Mouse (Mus musculus): ENCODE data around the gene Nucb1.
A peak's percentile ranks its signal among the peaks of the same experiment; 100 is the strongest.
"Not testable (repeated sequence)": the region's sequence is repeated elsewhere in the genome, so short reads cannot be mapped to it uniquely, and the experiment has no call there.

Nucb1 gene

DNA sequence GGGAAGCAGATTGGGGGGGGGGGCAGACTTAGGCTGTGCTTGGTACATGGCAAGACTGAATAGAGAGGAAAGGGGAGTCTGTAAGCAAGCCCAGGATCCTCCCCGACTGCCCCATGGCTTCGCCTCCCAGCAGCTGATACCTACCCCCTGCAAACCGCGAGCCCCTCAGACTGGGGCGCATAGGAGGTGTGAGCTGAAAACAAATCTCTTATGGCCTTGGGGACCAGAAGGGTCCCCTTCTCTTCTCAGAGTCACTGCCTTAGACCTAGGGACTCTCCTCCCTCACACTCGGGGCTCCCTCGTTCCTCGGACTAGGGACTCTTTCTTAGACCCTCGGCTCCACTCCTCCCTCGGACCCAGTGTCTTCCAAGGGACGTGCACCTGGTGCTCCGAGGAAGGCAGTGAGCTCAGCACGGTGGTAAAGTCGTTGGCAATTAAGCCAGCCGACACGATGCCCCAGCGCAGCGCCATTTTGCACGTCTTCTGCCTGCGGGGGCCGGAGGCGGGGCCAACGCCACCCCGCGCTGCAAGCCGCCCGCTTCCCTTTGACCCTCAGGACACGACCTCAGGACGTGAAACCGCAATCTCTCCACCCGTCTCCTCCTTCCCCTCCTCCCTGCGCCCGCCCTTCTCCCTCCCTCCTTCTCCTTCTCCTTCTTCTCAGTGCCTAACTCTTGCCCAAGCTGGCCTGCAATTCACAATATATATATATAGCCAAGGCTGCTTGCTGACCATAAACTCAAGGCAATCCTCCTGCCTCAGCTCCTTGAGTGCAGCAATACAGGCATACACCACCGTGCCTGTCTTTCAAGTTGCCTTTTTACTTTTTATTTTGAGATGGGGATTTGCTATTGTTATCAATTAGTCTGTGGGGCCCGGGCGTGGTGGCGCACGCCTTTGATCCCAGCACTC is 21.7 kb downstream of the Nucb1 start, which contains the start of gene Dhdh:
TSS of gene Dhdh (minus strand) at position 513 of the 912 bp plus-strand sequence.
- peak; percentile 39 for DNase-seq

DNA sequence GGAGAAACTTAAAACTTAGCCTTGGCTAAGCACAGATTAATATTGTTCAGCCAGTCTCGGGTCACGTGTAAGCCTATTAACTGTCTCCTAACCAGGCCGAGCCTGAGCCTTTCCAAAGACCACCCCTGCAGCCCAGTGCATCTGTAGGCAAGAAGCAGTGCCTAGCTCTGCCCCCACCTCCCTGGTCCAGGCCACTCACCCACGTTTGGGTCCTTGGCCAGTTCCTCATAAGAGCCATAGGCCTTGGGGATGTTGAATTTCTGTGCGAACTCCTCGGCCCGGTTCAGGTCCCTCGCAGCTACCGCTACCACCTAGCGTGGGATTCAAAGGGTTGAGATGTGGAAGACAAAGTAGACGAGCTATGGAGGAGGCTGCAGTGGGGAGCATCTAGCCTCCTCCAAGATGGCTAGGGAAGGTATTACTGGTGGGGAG is 22.3 kb downstream of the Nucb1 start:
- DNase-seq = no peak

DNA sequence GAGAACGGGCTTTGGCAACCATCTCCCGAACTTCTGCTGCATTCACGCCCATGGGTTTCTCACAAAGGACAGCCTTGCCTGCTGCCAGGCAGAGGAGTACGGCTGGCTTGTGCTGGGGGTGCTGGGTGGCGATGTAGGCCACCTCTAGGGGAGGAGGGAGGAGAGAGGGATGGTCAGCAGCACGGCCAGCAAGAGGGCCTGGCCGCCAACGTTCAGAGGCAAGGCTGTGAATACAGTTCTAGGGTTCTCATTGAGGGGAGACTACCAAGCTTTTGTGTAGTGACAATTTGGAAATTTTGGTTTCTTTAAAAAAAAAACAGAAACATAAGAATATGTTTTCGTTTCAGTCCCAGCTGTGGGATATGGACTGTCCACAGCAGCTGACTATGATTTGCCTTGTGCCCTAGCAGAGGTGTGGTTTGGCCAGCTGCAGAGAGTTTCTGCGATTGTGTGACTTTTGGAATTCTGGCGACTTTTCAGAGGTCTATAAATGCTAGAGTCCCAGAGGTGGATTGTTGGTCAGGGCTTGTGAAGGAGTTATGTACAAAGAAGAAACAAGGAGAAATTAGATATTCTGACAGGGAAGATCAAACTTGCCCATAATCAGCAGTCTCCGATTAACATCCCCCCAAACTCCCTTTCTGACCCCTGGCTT is 23.3 kb downstream of the Nucb1 start, which contains the start of gene Gm45808:
TSS of gene Gm45808 (minus strand) at position 51 of the 655 bp plus-strand sequence.
- DNase-seq = no peak

DNA sequence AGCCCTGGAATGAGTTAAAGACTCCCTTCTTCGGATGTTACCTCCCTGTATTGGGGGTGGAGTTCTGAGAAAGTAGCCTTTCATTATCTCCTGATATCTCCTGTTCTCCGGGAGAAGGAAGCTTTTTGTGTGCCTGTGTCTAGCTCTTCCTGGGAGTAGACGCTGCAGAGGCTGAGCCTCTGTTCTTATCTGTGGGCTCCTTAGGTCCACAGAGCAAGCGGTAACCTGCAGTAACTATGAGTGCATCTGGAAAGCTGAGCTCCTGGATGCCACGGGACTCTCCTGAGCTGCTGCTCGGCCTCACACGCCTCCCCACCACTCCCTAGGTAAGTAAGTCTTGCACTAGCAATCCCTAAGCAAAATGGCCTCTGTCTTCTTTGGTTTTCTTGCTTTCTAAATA is 24.0 kb downstream of the Nucb1 start:
- DNase-seq = no peak

DNA sequence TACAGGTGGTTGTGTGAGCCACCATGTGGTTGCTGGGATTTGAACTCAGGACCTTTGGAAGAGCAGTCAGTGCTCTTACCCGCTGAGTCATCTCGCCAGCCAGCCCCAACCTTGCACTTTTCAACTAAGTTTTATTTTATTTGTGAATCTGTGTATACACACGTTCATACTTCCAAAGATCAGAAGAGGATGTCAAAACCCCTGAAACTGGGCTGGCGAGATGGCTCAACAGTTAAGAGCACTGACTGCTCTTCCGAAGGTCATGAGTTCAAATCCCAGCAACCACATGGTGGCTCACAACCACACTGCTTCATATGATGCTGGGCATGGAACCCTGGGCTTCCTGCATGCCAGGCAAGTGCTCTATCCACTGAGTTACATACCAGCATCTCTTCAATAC is 25.2 kb downstream of the Nucb1 start:
- DNase-seq = not testable (repeated sequence)

DNA sequence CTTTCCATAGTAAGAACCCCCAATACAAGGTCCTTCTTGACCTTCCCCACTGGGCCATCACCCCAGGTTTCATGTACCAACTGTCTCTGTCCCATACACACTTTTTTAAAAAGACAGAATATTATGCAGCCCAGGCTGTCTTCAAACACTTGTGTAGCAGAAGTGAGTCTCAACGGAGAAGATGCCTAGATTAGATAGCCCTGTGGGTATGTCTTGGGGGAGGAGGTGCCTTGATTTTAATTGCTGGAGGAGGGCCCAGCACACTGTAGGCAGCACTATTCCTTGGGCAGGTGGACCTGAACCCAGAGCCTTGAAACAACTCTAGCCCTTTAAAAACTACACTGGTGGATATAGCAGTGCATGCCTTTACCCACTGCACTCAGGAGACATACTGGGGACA is 28.0 kb downstream of the Nucb1 start:
- DNase-seq = no peak

DNA sequence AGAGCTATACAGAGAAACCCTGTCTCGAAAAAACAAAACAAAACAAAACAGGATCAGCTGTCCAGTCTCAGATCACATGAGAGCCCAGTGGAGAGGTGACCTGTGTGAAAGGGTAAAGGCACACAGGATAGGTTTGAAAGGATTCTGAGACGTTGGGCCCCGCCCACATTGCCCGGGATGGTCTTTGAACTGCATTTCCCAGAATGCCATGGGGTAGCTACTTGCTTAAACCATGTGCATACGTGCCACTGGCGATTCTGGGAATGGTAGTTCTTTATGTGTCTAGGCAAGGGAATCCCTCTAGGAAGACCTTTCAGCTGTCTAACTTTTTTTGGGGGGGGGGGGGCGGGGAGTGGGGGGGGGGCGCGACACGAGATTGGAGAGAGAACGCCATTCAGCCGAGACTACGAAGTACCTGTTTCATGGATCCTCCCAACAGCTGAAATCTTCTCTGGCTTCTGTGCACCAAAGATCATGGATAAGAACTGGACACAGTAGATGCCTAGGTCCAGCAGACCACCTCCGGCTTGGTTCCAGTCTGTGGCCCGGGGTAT is 28.8 kb downstream of the Nucb1 start, which contains the start of gene Tulp2:
TSS of gene Tulp2 (plus strand) at position 504 of the 554 bp plus-strand sequence.
- DNase-seq = peak; percentile 75

DNA sequence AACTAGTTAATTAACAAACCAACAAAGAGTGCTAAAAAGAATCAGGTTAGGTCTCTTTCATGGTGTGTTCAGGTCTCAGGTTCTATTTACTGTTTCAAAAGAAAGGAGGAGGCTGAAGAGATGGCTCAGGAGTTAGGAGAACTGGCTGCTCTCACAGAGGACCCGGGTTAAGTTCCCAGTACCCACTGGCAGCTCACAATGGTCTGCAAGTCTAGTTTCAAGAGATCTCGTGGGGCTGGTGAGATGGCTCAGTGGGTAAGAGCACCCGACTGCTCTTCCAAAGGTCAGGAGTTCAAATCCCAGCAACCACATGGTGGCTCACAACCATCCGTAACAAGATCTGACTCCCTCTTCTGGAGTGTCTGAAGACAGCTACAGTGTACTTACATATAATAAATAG is 29.9 kb downstream of the Nucb1 start:
- DNase-seq = not testable (repeated sequence)

DNA sequence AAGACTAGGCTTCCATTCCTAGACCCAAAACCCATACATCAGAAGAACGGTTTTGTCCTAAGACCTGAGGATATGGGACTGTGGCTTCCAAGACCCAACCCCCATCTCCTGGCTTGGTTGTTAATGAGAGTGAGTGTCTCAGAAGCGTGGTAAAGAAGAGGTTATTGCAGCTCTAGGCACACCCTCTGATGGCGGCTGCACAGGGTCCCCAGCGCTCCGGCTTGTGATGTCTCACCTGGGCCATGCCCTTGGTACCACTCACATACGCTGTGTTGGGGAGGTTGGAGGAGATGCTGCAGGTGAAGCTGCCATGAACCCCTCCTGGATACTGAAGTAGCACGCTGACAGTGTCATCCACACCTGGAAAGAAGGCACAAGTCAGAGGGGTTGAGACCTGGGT is 31.4 kb downstream of the Nucb1 start:
- DNase-seq = no peak

DNA sequence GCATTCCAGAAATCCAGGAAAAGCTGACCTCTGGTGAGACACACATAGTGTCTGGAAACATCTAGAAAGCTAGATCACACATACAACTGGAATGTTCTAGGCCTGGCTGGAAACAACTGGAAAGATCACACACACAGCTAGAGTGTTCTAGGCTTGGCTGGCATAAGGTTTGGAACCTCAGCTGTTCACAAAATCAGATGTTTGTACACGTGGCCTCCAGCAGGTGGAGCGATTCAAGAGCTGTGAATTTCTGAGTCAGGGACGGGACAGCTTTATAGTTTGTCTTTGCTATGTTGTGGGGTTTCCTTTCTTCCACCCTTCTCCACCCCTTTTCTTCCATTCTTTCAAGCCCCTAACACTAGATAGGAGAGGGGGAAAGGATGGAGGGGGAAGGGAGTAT is 33.2 kb downstream of the Nucb1 start:
- DNase-seq = peak; percentile 66

DNA sequence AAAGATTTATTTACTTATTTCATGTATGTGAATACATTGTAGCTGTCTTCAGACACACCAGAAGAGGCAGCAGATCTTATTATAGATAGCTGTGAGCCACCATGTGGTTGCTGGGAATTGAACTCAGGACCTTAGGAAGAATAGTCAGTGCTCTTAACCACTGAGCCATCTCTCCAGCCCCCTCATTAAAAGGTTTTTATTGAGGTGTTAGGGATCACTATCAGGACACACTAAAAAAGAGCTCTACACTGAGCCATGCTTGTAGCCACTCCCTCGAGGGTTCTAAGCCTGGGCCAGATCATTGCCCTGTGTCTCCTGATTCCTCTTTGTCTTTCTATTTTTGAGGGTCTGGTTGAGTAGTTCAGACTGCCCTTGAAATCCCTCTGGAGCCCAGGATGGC is 33.8 kb downstream of the Nucb1 start:
- no peak for DNase-seq

DNA sequence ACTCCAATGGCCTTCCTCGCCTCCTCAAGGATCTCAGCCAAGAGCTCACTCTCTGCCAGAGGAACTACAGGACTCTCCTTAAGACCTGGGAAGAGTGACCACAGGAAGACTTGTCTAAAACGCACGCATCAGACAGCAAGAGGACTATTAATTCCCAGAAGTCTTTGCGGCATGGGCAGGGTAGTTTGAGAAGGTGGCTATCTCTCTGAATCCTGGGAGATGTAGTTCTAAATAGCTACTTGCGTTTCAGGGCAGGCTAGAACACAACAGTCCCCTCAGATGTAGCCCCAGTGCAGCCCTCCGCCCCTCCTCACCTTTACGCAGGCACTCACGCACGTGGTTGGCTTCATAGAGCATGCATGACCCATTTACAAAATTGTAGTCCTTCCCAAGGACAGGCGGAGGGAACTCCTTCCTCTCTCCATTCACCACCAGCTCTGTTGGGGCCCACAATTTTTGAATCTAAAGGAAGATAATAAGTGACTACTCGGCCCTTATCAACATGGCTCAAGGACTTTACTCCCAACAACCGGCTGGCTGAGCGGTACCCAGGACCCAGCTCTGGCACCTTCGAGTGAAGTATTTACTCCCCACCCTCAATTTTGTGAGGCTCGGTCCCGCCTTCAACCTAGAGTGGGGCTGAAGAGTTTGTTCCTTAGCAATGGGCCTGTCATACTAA is 34.8 kb downstream of the Nucb1 start:
- DNase-seq = no peak

DNA sequence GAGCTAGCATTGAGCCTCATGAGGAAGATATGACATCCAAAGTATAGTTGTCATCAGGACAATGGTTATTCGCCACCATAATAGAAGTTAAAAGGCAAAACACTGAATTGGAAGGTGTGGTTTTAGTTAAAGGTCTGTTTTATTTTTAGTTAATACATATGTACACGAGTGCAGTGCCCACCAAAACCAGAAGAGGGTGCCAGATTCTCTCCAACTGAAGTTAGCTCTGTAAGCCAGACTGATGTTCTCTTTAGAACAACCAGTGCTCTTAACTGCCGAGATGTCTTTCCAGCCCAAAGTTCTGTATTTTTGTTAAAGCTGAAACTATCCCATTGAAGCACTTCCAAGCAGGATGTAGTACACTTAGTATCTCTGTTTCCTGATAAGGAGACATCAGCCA is 39.3 kb downstream of the Nucb1 start:
- peak; percentile 70 for DNase-seq

DNA sequence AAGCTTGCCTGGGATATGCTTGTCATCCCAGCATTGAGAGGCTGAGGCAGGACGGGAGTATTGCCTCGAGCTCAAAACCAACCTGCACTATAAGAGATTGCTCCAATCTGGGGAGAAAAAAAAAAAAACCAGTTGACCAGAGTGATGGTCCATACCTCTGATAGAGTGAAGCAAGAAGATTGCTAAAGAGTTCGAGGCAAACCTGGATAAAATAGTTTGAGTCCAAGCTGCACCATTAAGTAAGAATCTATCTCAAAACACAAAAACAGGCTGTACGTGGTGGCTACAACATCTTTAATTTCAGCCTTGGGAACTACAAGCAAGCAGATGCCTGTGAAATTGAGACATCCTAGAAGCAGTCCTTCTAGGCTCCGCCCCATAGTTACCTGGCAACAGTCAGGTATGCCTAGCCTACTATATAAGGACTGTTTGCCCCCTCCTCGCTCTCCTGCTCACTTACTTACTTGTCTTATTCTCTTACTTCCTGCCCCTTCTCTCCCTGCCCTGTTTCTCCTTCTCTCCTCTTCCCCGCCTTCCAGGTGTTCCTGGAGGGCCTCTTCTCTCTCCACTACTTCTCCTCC is 43.0 kb downstream of the Nucb1 start:
- DNase-seq = no peak

DNA sequence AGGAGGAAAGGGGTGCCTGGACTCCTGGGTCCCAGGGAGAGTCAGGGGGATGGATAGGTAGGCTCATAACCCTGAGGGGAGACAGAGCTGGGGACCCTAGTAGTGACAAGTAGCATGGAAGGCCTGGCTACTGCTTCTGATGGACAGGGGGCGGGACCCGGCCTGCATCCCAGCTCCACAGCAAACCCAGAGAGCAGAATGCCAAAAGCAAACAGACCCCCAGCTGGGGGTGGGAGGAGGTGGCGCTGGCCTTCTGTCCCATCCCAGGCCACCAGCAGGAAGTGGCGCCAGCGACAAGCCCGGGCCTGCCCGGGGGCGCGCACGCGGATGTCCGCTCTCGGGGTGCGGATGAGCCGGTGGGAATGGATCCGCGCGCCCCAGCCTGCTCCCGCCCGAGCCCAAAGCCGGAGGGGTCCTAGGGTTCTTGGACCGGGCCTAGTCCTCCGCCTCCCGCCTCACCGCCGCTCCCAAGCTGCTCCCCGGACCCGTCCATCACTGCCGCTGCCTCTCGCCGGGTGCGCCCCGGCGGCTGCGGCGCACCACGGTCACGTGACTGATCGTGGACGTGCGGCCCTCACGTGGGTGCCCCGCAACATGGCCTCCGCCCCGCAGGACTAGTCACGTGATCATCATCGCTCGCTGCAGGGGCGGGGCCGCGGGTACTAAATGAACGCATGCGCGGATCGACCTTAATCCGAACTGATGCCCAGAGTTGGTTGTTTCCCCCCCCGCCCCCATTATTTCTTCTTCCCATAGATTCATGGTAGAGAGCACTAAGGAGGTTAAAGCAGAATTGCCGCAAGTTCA is 43.7 kb downstream of the Nucb1 start, which contains the start of gene Bax:
TSS of gene Bax (minus strand) at position 616 of the 807 bp plus-strand sequence.
- peak; percentile 96 for DNase-seq

DNA sequence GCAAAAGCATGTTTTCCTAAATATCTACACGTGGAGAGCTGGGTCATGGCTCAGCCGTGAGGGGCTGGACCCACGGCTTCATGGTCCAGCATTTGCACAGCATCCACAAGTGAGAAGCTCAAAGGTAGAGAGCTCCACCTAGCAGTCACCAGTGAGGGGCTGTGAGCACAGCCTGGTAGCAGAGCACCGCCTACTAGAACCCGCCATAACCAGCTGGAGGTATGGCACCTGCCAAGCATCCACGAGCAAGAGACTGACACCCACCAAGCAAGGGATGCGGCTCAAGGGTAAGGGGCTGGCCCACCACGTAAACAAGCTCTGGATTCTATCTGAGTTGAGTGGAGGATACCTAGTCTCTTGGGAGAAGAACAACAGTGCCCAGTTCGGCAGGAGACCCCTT is 44.7 kb downstream of the Nucb1 start:
- DNase-seq = no peak

DNA sequence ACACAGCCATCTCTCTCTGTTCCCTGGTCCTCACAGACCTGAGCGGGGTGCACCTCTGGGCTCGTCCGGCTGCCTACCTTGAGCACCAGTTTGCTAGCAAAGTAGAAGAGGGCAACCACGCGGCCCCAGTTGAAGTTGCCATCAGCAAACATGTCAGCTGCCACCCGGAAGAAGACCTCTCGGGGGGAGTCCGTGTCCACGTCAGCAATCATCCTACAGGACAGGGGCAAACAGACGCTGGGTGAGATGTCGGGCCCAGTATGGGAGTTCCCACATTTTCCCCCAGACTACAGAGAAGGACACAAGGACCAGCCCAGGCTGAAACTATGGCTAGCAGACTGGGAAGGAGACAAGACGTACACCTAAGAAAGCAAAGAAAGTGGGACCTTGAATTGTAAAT is 45.1 kb downstream of the Nucb1 start:
- no peak for DNase-seq

DNA sequence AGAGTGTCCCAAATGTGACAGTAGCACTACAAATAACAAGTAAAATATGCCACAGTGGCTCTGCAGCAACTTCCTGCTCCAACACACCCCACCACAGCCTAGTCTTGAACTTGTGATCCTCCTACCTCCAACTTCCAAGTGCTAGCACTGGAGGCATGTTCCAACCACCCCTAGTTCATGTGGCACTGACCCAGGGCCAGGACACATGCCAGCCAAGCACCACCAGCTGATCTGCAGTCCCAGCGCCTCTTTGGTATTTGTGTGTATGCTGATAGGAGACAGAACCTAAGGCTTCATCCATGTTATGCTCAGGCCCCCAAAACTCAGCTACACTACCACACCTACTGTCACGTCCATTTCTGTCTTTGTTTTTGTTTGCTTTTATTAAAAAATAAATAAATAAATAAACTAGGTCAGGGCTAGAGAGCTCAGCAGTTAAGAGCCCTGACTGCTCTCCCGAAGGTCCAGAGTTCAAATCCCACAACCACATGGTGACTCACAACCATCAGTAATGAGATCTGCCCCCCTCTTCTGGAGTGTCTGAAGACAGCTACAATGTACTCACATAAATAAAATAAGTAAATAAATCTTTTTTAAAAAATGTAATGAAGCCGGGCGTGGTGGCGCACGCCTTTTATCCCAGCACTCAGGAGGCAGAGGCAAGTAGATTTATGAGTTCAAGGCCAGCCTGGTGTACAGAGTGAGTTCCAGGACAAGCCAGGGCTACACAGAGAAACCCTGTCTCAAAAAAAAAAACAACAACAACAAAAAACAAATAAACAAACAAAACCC is 46.0 kb downstream of the Nucb1 start:
- no peak for DNase-seq

DNA sequence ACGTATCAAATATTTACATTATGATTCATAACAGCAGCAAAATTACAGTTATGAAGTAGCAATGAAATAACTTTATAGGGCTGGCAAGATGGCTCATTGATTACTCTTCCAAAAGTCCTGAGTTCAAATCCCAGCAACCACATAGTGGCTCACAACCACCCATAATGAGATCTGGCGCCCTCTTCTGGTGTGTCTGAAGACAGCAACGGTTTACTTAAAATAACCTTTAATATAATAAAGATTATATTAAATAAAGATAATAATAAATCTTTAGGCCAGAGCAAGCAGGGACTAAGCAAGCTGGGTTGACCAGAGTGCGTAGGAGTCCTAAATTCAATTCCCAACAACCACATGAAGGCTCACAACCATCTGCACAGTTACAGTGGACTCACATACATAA is 47.3 kb downstream of the Nucb1 start:
- not testable (repeated sequence) for DNase-seq

DNA sequence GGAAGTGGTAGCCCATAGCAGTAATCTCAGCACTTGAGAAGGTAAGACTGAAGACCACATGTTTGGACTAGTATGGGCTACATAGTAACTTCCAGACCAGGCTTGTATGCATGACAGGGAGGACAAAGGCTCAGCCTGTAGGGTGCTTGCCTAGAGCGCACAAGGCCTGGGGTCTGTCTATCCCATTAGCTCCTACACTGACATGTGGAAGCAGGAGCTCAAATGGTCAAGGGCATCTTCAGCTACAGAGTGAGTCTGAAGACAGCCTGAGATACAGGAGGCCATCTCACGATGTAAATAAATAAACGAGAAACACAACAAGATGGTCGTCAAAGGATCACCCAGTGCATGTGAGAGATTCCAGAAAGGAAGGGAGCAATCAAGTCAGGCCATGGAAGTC is 47.9 kb downstream of the Nucb1 start:
- DNase-seq = no peak

DNA sequence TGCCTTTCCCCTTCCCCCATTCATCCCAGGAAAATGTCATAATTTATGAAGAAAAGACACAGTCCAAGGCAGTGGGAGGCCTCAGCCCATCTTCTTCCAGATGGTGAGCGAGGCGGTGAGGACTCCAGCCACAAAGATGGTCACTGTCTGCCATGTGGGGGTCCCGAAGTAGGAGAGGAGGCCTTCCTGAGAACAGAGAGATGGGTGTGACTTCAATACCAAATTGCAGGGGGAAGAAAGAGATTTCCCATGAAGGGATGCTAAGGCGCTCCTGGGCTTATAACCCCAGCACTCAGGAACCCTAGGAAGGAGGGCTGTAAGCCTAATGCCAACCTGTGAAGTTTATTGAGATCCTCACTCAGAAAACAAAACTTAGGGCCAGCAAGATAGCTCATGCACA is 48.4 kb downstream of the Nucb1 start:
- DNase-seq = no peak
